Mouse (Mus musculus) lung, postnatal 4 days (tissue): ENCODE results near the gene Gm20835.
"Not testable (repeated sequence)": the region's sequence is repeated elsewhere in the genome, so short reads cannot be mapped to it uniquely, and the experiment has no call there.

ENCODE experiments used
- DNase-seq, 2 experiments: peaks; one replicate each; pipeline ENCODE4 v3.0.0; 2021

Gm20835 gene

GRCm38 (mm10) chrY:36735190-36735589, at the start of gene Gm20835:
TSS of gene Gm20835 (minus strand) at chrY:36735290.
- not testable (repeated sequence) for DNase-seq
